Mouse (Mus musculus): ENCODE measurements around the gene Pakap. TPM values are rescaled to one million over a fixed set of nuclear protein-coding genes. Genes with fewer than 3 reads are reported as not detected.

The Pakap gene
- polyA plus RNA-seq, 1 experiment from 2014 or later = 24.7 TPM

DNA sequence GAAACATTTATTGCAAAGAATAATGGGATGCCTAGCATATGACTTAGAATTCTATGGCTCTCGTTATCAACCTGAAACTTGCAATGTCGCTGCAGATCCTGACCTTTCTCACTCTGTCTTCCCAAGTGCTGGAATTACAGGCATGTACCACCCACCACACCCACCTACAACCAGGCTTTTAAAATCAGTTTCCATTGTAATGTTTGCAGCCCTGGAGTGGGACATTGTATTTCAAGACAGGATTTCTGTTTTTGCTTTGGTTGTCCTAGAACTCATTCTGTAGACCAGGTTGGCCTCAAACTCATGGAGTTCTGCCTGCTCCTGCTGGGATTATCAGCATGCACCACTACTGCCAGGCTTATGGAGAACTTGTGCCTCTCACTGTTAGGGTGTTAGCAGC, 374.9 kb downstream of the Pakap start:
- Histone ChIP-seq H3K9me3 (no peaks in the 10 kb centered on the region), H3K4me3 (replicated peaks) (no peak overlapping the region), H3K36me3 (peaks cover 24% of the 10 kb centered on the region), H3K4me2 (no peak overlapping the region), H3K4me1 (no peaks in the 10 kb centered on the region), H3K9ac (no peak overlapping the region), H3K27ac (no peak overlapping the region), H3K27me3 (replicated peaks) (no peaks in the 10 kb centered on the region)
- ATAC-seq (ENCODE audit: insufficient read depth, low FRiP score, low read depth) = no peak
- 91% methylated on average over 2 of the region's 2 CpGs for WGBS

Other genes starting within 250 kb of the Pakap start
- gene Palm2, start 133.9 kb upstream of the Pakap start, polyA plus RNA-seq (2015; fragmentation: Nextera tagmentation; extraction: Ambion mirVana) = 4.0 TPM in 2 replicates
- 21.2 and 23.4 TPM in 2 replicates for gene Akap2, start 149.5 kb downstream of the Pakap start, polyA plus RNA-seq (2015; fragmentation: Nextera tagmentation; extraction: Ambion mirVana)